Mouse (Mus musculus) liver, embryonic 15.5 days (tissue): ENCODE data around the gene Twsg1. TPM values are rescaled to one million over a fixed set of nuclear protein-coding genes. Genes with fewer than 3 reads are reported as not detected.
A peak's percentile ranks its signal among the peaks of the same experiment; 100 is the strongest.

Source experiments
- ATAC-seq: fragments of 200-750 bp; cut with Nextera tagmentation; 2 replicates; pipeline ENCODE4 v1.8.0; 2017; ENCODE audit warnings: moderate number of reproducible peaks, mild to moderate bottlenecking, moderate library complexity; ENCODE audit not compliant: insufficient read depth
- H3K27ac ChIP-seq: fragments of 300-500 bp; sonication (generic); replicated peaks from 2 replicates; pipeline ENCODE4 v1.5.1; 2015; ENCODE audit warnings: mild to moderate bottlenecking, inconsistent platforms
- H3K27me3 ChIP-seq: fragments of 300-500 bp; sonication (generic); 2 replicates; pipeline ENCODE4 v1.6.1; 2015; ENCODE audit warnings: mild to moderate bottlenecking, inconsistent platforms
- H3K36me3 ChIP-seq: fragments of 300-500 bp; sonication (generic); replicated peaks from 2 replicates; pipeline ENCODE4 v1.6.1; 2015; ENCODE audit warnings: moderate library complexity, mild to moderate bottlenecking, inconsistent platforms
- H3K4me1 ChIP-seq: fragments of 300-500 bp; sonication (generic); replicated peaks from 2 replicates; pipeline ENCODE4 v1.6.1; 2015; ENCODE audit warnings: inconsistent platforms
- H3K4me2 ChIP-seq: fragments of 300-500 bp; sonication (generic); 2 replicates; pipeline ENCODE4 v1.6.1; 2015; ENCODE audit warnings: moderate library complexity, mild to moderate bottlenecking, inconsistent platforms
- H3K4me3 ChIP-seq: fragments of 300-500 bp; sonication (generic); replicated peaks from 2 replicates; pipeline ENCODE4 v1.5.1; 2015; ENCODE audit warnings: mild to moderate bottlenecking, inconsistent platforms
- H3K9ac ChIP-seq: fragments of 300-500 bp; sonication (generic); 2 replicates; pipeline ENCODE4 v1.6.1; 2015; ENCODE audit warnings: moderate library complexity, mild to moderate bottlenecking, inconsistent platforms
- H3K9me3 ChIP-seq: fragments of 300-500 bp; sonication (generic); replicated peaks from 2 replicates; pipeline ENCODE4 v1.6.1; 2016; ENCODE audit warnings: inconsistent platforms
- WGBS: fragments of 180-500 bp; shearing (Covaris S2); methylation state at CpG from one replicate; pipeline ENCODE4 v1.1.7; 2015; ENCODE audit warnings: mixed read lengths; ENCODE audit not compliant: insufficient replicate concordance; 5-methylcytosine and 5-hydroxymethylcytosine counted together
- polyA plus RNA-seq: library from polyadenylated mRNA; unstranded; fragments of >200 nt; fragmentation: Nextera tagmentation; extraction: Ambion mirVana; gene quantifications from 2 replicates; pipeline ENCODE4 v1.2.1, GENCODE M21; 2015

The Twsg1 gene
- polyA plus RNA-seq, 1 experiment from 2014 or later = 16.1 TPM

DNA sequence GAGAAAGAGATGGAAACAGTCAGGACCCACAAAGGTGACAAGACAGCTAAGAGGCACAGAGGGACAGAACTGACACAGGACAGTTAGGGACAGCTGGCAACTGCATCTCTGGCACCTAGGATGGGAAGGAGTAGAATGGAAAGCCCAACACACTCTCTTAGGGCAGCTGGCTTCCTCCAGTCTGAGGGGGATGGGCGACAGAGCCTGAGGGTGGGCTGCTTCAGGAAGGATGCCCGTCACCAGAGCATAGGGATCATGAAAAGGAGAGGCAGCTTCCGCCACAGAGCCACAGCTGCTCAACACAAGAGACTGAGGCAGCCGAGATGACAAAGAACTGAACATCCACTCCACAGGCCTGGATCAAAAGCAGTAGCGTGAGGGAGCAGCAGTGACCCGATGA, 19.5 kb downstream of the Twsg1 start:
- Histone ChIP-seq H3K36me3 (peaks cover 21% of the 10 kb centered on the region), H3K9me3 (no peaks in the 10 kb centered on the region), H3K27me3 (no peaks in the 10 kb centered on the region), H3K4me2 (no peak overlapping the region), H3K27ac (no peak overlapping the region), H3K4me3 (no peak overlapping the region), H3K4me1 (peaks cover 9% of the 10 kb centered on the region), H3K9ac (no peak overlapping the region)
- no peak for ATAC-seq
- 66% methylated on average over 6 of the region's 6 CpGs for WGBS

DNA sequence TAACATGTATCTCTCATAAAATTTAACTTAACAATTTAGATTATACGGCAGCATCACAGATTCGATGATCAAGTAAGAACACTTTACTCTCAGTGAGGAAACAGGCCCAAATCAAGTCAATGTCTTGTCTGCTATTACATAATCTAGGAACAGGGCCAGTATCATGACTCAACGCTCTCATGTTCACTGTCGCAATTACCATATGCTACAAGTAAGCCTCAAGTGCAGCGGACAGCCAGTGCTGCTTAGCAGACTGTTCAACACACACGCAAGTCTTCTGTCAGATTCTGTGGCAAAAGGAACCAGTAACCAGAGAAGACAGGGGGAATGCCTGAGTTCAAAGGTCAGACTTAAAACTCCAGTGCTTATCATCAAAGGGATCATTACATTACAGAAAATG, 20.1 kb downstream of the Twsg1 start:
- Histone ChIP-seq H3K36me3 (peaks cover 21% of the 10 kb centered on the region), H3K4me2 (no peak overlapping the region), H3K4me3 (no peak overlapping the region), H3K27me3 (no peaks in the 10 kb centered on the region), H3K9me3 (no peaks in the 10 kb centered on the region), H3K27ac (no peak overlapping the region), H3K4me1 (peaks cover 9% of the 10 kb centered on the region), H3K9ac (no peak overlapping the region)
- WGBS = 67% methylated on average over 6 of the region's 6 CpGs
- ATAC-seq = no peak

DNA sequence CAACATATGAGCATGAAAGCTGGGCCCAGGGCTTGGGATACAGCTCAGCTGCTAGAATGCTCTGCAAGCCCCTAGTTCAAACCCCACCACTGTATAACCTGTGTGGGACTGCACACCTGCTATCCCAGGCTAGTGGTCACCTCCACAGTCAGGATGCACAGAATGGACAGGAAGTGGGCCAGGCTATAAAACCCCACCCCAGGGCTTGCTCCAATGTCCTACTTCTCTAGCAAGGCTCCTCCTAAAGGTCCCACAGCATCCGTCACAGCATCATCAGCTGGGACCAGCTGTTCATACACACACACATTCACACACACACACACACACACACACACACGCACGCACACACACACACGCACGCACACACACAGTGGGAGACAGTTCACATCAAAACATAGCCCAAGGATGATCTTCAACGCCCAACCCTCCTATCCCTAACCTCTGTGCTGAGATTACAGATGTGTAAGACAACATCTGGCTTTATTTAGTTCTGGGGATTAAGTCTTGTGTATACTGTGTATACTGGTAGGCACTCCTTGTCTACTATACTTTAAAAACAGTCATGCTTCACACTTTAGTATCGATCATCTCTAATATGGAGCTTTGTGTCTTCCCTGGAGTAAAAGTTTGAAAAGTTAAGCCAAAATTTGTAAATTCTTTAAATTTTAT, 20.7 kb downstream of the Twsg1 start:
- WGBS = 82% methylated on average over 7 of the region's 7 CpGs
- no peak overlapping the region for H3K27ac ChIP-seq
- no peak overlapping the region for H3K9ac ChIP-seq
- no peak overlapping the region for H3K4me2 ChIP-seq
- no peak for ATAC-seq
- H3K4me1 ChIP-seq = peaks cover 9% of the 10 kb centered on the region
- no peaks in the 10 kb centered on the region for H3K27me3 ChIP-seq
- no peaks in the 10 kb centered on the region for H3K9me3 ChIP-seq
- no peak overlapping the region for H3K4me3 ChIP-seq
- H3K36me3 ChIP-seq = peaks cover 22% of the 10 kb centered on the region

DNA sequence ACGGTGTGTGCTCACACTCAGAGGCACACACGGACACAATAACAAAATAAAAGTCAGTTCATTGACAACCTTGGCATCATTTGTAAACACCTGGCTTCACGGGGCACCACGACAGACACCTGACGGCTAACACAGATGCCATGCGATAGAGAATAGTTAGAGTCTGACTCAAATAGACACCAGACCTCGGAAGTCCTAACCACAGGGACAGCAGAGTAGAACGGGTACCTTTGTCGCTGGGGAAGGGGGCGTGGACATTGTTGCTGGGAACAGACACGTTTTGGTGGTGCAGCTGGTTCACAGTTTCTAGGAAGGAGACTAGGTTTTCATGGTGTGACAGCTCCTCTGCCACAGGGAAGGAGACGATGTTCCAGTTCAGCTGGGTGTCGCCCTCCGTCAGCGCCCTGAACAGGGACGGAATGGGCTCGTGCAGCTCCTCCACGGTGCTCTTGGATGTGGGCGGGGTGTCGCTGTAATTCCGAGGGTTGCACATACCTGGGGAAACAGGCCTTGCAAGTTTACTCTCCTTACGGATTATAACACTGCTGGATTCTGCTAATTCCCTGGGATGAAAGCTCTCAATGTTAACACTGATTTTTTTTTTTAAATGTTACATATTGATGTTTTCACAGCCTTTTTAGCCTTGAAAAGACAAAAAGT, 21.6 kb downstream of the Twsg1 start:
- no peak overlapping the region for H3K27ac ChIP-seq
- H3K27me3 ChIP-seq = no peaks in the 10 kb centered on the region
- H3K4me1 ChIP-seq = peaks cover 9% of the 10 kb centered on the region
- no peak overlapping the region for H3K4me3 ChIP-seq
- no peak overlapping the region for H3K4me2 ChIP-seq
- no peaks in the 10 kb centered on the region for H3K9me3 ChIP-seq
- WGBS = 75% methylated on average over 22 of the region's 22 CpGs
- no peak for ATAC-seq
- H3K9ac ChIP-seq = no peak overlapping the region
- H3K36me3 ChIP-seq = peaks cover 24% of the 10 kb centered on the region

DNA sequence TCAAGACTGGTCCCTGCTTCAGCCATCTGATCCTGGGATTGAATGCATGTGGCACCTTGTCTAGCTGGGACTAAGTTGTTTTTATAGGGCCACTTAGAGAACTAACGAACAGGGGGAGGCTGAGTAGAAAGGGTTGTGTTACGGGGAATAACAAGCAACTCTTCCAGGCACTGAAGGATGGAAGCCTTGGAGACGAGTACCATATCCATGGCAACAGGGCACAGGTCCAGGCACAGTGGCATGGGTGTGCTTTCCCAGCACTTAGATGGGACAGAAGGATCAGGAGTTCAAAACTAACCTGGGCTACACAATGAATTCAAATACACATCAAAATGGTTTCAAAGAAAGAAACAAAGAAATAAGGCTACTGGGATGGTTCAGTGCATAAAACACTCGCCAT, 23.9 kb downstream of the Twsg1 start:
- no peaks in the 10 kb centered on the region for H3K9me3 ChIP-seq
- H3K9ac ChIP-seq = no peak overlapping the region
- no peak overlapping the region for H3K4me2 ChIP-seq
- peaks cover 29% of the 10 kb centered on the region for H3K36me3 ChIP-seq
- no peaks in the 10 kb centered on the region for H3K27me3 ChIP-seq
- 73% methylated on average over 4 of the region's 4 CpGs for WGBS
- H3K4me3 ChIP-seq = no peak overlapping the region
- H3K27ac ChIP-seq = no peak overlapping the region
- no peak for ATAC-seq
- peaks cover 9% of the 10 kb centered on the region for H3K4me1 ChIP-seq

DNA sequence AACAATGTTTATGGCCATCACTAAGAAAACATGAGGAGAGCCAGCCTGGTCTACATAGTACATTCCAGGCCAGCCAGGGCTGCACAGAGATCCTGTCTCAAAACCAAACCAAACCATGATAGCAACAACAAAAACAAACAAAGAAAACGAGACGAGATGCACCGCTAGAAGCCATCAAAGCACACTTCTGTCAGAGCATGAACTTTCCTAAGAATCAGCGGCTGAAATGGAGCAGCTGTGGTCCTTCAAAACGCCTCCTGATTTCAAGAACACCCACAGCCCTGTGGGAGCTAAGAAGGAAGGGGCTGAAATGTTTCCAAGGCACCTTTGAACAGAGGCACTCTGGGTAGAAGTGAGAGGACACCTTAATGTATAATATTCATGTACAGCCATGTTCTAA, 26.8 kb downstream of the Twsg1 start:
- H3K9me3 ChIP-seq = no peaks in the 10 kb centered on the region

DNA sequence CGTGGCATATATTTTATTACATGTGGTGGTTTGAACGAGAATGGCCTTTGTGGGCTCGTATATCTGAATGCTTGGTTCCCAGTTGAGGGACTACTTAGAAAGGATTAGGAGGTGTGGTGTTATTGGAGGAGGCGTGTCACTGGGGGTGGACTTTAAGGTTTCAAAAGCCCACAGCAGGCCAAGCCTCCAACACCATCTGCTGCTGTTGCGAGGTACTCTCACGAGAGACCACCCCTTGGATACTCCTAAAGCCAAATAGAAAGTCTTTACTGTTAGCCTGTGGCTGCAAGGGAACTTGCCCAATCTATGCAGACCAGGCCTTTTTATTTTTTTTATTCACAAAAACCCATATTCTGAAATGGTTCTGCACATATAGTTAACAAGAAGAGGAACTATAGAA, 29.1 kb downstream of the Twsg1 start:
- Histone ChIP-seq H3K27ac (no peak overlapping the region), H3K9me3 (no peaks in the 10 kb centered on the region), H3K4me3 (no peak overlapping the region), H3K4me1 (peaks cover 12% of the 10 kb centered on the region), H3K36me3 (peaks cover 29% of the 10 kb centered on the region), H3K4me2 (no peak overlapping the region), H3K27me3 (no peaks in the 10 kb centered on the region), H3K9ac (no peak overlapping the region)
- WGBS = 77% methylated on average over 6 of the region's 6 CpGs
- ATAC-seq = no peak

More for the DNA sequence above, 26.8 kb downstream of the Twsg1 start:
- Histone ChIP-seq H3K4me3 (no peak overlapping the region), H3K4me2 (no peak overlapping the region), H3K9ac (no peak overlapping the region), H3K36me3 (peaks cover 30% of the 10 kb centered on the region), H3K4me1 (peaks cover 6% of the 10 kb centered on the region), H3K27ac (no peak overlapping the region), H3K27me3 (no peaks in the 10 kb centered on the region)
- 71% methylated on average over 5 of the region's 5 CpGs for WGBS
- ATAC-seq = no peak

DNA sequence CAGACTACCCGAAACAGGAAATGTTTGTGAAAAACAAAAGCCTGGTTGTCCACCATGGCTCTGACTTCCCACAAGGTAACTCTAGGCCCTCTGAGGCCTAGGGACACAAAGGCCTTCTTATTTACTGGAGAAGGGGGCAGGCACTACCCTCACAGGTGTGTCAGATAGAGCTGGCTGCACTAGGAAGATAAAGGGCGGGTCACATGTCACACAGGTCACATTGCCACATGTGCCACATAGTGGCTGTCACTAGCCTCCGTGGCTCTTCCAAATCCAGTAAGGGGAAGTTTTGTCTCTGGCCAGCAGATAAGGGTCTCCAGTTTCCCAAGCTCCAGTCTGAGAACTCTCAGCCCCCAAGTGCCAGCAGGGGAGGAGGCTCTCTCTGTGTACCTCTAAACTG, 31.8 kb downstream of the Twsg1 start:
- WGBS = 18% methylated on average over 3 of the region's 3 CpGs
- 0 out of 2 replicates have a peak overlapping the region, but pooled peaks have one; percentile 5 for H3K4me2 ChIP-seq
- no peak overlapping the region for H3K27ac ChIP-seq

DNA sequence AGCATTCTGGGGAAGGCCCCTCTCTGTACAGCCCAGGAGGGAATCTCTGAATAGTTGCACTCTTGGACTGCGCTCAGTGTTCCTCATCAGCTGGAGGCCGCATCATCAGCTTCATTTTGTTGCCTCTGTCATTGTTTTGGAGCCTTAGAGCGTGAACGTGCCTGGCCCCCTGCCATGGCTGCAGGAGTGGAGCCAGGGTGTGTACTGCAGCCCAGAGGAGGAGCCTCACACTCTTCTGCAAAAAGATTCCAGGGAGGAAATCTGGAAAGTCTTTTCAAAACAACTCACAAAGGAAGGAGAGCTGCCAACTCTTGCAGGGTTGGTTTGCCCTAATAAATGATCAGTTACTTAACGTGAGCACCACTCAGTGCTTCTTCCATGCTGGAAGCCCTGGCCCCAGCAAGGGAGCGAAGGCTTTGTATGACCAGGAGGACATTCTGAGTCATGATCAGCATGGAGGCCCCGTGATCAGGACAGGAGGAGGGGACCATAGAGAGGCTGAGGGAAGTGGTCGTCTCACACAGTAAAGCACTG, 34.8 kb downstream of the Twsg1 start:
- H3K9me3 ChIP-seq = no peaks in the 10 kb centered on the region
- H3K9ac ChIP-seq = no peak overlapping the region
- no peaks in the 10 kb centered on the region for H3K27me3 ChIP-seq
- no peaks in the 10 kb centered on the region for H3K36me3 ChIP-seq
- H3K4me3 ChIP-seq = no peak overlapping the region
- 63% methylated on average over 8 of the region's 8 CpGs for WGBS
- no peak overlapping the region for H3K27ac ChIP-seq
- ATAC-seq = no peak
- peaks cover 12% of the 10 kb centered on the region for H3K4me1 ChIP-seq
- no peak overlapping the region for H3K4me2 ChIP-seq

More for the DNA sequence above, 31.8 kb downstream of the Twsg1 start:
- Histone ChIP-seq H3K27me3 (no peaks in the 10 kb centered on the region), H3K4me1 (peaks cover 12% of the 10 kb centered on the region), H3K36me3 (peaks cover 19% of the 10 kb centered on the region), H3K9me3 (no peaks in the 10 kb centered on the region), H3K4me3 (no peak overlapping the region), H3K9ac (no peak overlapping the region)
- peak; percentile 76 for ATAC-seq

DNA sequence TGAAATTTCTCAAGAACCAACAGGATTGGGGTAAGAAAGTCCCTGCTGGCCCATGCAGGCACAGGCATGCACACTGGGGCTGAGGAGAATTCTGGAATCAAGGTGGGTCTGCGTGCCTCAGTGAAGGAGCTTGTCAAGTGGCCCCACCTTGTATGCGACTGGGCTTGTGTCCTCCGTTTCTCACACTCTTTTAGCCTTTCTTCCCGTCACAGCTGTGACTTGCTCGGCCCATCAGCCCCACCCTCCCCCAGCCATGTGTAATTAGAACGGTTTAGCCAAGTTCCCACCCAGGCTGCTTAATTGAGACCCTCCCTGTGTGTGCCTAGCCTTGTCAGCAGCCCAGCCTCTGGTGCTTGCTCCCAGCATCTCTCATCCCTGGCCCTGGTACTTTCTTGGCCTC, 36.9 kb downstream of the Twsg1 start:
- WGBS = 72% methylated on average over 6 of the region's 6 CpGs
- H3K4me3 ChIP-seq = no peak overlapping the region
- no peak overlapping the region for H3K4me2 ChIP-seq
- ATAC-seq = no peak
- no peaks in the 10 kb centered on the region for H3K27me3 ChIP-seq
- H3K4me1 ChIP-seq = peaks cover 4% of the 10 kb centered on the region
- H3K9ac ChIP-seq = no peak overlapping the region
- H3K27ac ChIP-seq = no peak overlapping the region
- H3K36me3 ChIP-seq = no peaks in the 10 kb centered on the region
- H3K9me3 ChIP-seq = no peaks in the 10 kb centered on the region

DNA sequence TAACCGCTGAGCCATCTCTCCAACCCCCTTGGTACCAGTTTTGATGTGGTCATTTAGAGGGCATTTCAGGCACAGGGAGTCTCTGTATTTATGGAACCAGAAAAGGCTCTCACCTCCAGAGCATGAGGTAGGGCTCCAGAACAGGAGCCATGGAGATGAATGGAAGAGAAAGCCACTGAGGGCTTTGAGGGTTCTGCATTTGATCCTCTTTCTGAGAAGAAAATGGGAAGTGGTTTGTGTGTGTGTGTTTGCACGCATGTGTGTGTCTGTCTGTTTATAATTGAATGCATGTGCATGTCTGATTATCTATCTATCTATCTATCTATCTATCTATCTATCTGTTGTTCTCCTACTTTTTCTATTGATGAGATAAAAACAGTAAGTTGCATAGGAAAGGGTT, 38.8 kb downstream of the Twsg1 start:
- 57% methylated on average over 2 of the region's 2 CpGs for WGBS
- H3K4me2 ChIP-seq = no peak overlapping the region
- no peak overlapping the region for H3K4me3 ChIP-seq
- no peak overlapping the region for H3K27ac ChIP-seq
- H3K9me3 ChIP-seq = no peaks in the 10 kb centered on the region
- peaks cover 3% of the 10 kb centered on the region; the same call in 1 of the 2 replicates for H3K4me1 ChIP-seq
- H3K27me3 ChIP-seq = no peaks in the 10 kb centered on the region
- no peaks in the 10 kb centered on the region for H3K36me3 ChIP-seq
- no peak for ATAC-seq
- H3K9ac ChIP-seq = no peak overlapping the region
